Mouse (Mus musculus): ENCODE data around the gene Brat1. TPM values are rescaled to one million over a fixed set of nuclear protein-coding genes. Genes with fewer than 3 reads are reported as not detected.

Brat1 gene
- polyA plus RNA-seq, 1 experiment from 2014 or later = 8.0 TPM

DNA sequence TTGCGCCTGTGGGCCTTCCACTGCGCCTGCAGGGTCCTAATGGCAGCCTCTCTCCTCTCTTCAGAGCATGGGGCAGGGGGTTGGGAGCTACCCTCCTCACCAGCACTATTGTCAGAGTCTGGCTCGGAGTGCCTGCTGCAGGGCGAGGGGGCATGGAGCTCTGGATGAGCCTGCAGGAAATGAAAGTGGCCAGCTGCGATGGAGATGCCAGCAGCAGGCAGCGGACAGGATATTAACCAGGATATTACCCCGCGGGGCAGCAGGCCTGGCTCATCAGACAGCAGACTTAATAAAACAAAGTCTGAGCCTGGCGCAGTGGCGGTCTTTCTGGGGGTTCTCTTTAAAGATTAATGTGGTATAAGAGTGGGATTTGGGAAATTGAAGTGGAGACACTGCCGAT is 29.7 kb upstream of the Brat1 start:
- no peaks in the 10 kb centered on the region for H3K27me3 ChIP-seq
- no peak overlapping the region for H3K9ac ChIP-seq
- ATAC-seq (ENCODE audit: low read depth) (no peak), DNase-seq (no peak)
- H3K4me3 ChIP-seq (replicated peaks) = no peak overlapping the region
- H3K36me3 ChIP-seq = peaks cover 23% of the 10 kb centered on the region
- no peak overlapping the region for H3K27ac ChIP-seq
- no peak overlapping the region for H3K4me2 ChIP-seq
- 76% methylated on average over 11 of the region's 11 CpGs for WGBS (ENCODE audit: insufficient replicate concordance)
- H3K4me1 ChIP-seq (replicated peaks) = no peaks in the 10 kb centered on the region
- no peaks in the 10 kb centered on the region for H3K9me3 ChIP-seq (replicated peaks)

DNA sequence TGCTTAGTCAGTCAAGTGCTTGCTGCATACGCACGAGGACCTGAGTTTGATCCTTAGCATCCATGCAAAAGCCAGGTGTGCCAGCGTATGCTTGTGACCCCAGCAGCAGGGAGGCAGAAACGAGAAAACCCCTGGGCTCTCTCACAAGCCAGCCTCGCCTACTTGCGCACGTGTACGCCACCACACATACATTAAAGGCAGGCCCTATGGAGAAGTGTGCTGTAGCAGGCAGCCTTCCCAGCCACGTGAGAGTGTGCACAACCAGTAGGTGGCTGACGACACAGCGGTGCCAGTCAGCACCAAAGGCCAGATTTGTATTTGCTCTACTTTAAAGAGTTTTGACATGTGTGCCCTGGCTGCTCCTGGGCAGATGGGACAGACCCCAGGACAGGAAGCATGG is 29.2 kb upstream of the Brat1 start:
- no peak overlapping the region for H3K4me2 ChIP-seq
- WGBS (ENCODE audit: insufficient replicate concordance) = 73% methylated on average over 11 of the region's 11 CpGs
- DNase-seq = no peak

DNA sequence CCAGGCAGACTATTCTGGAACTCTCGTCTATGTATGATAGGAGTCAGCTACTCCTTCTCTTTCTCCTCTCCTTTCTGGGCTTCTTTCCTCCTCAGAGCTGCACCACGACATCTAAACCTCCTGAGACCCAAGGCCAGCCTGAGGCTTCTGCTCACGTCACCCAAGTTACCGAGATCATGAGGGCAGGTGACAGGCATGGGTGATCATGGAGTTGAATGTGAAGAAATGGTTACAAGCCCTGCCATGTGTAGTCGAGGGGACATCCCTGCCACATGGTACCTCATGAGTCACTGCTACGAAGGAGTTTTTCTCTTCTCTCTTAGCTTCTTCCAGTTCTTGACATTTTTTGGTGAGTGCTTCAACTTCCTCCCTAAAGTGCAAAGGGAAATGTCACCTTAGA is 27.7 kb upstream of the Brat1 start:
- DNase-seq = no peak
- WGBS (ENCODE audit: insufficient replicate concordance) = 65% methylated on average over 6 of the region's 6 CpGs
- Histone ChIP-seq H3K4me2 (no peak overlapping the region), H3K36me3 (peaks cover 16% of the 10 kb centered on the region), H3K4me1 (replicated peaks) (peaks cover 13% of the 10 kb centered on the region), H3K27ac (no peak overlapping the region), H3K9ac (no peak overlapping the region), H3K27me3 (no peaks in the 10 kb centered on the region), H3K4me3 (replicated peaks) (no peak overlapping the region), H3K9me3 (replicated peaks) (no peaks in the 10 kb centered on the region)
- no peak for ATAC-seq (ENCODE audit: low read depth)

More for the DNA sequence above, 29.2 kb upstream of the Brat1 start:
- Histone ChIP-seq H3K27me3 (no peaks in the 10 kb centered on the region), H3K4me1 (replicated peaks) (no peaks in the 10 kb centered on the region), H3K36me3 (peaks cover 19% of the 10 kb centered on the region), H3K9me3 (replicated peaks) (no peaks in the 10 kb centered on the region), H3K4me3 (replicated peaks) (no peak overlapping the region), H3K9ac (no peak overlapping the region), H3K27ac (no peak overlapping the region)
- no peak for ATAC-seq (ENCODE audit: low read depth)

DNA sequence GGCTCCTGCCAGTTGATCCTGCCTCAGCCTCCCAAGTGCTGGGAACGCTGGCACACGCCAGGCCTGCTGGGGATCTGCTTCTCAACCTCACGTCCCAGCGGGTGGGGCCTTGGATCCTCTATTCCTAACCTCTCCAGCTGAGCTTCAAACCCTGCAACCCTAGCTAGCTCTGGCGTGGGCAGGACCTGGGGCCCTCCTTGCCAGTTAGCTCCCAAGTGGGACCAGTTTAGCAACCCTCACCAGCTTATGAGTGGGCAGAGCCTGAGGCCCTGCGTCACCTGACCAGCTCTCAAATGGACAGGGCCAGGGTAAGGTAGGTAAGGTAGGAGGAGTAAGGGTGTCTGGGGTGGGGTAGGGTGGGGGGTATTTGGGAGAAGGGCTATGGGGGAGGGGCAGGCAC is 24.8 kb upstream of the Brat1 start:
- Histone ChIP-seq H3K36me3 (peaks cover 15% of the 10 kb centered on the region), H3K4me2 (no peak overlapping the region), H3K4me1 (replicated peaks) (peaks cover 21% of the 10 kb centered on the region), H3K27me3 (no peaks in the 10 kb centered on the region), H3K9me3 (replicated peaks) (no peaks in the 10 kb centered on the region), H3K27ac (no peak overlapping the region), H3K9ac (no peak overlapping the region), H3K4me3 (replicated peaks) (no peak overlapping the region)
- ATAC-seq (ENCODE audit: low read depth) (no peak), DNase-seq (no peak)
- WGBS (ENCODE audit: insufficient replicate concordance) = 74% methylated on average over 6 of the region's 6 CpGs

DNA sequence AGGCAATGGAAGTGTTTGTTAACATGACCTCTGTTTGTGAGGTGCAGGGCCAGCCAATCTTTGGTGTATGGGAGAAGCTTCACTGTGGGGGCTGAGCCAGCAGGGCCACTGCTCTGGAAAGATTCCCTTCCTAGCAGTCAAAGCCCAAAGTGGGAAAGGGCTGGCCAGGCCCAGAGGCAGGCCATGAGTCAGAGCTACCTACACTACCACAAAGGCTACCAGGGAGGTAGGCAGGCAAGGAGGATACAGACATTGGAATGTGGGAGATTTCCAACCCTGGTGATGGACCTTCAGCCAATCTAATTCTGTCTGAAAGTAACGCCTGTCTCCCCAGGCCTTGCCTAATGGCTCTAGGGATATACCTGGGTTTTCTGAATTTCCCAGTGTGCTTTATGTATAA is 23.9 kb upstream of the Brat1 start:
- H3K9me3 ChIP-seq (replicated peaks) = no peaks in the 10 kb centered on the region
- DNase-seq = no peak
- peaks cover 12% of the 10 kb centered on the region for H3K36me3 ChIP-seq
- H3K4me3 ChIP-seq (replicated peaks) = no peak overlapping the region
- ATAC-seq (ENCODE audit: low read depth) = no peak
- H3K27me3 ChIP-seq = no peaks in the 10 kb centered on the region
- peaks cover 21% of the 10 kb centered on the region for H3K4me1 ChIP-seq (replicated peaks)
- no peak overlapping the region for H3K9ac ChIP-seq
- WGBS (ENCODE audit: insufficient replicate concordance) = 81% methylated on average over 1 of the region's 1 CpGs
- no peak overlapping the region for H3K4me2 ChIP-seq
- H3K27ac ChIP-seq = no peak overlapping the region

DNA sequence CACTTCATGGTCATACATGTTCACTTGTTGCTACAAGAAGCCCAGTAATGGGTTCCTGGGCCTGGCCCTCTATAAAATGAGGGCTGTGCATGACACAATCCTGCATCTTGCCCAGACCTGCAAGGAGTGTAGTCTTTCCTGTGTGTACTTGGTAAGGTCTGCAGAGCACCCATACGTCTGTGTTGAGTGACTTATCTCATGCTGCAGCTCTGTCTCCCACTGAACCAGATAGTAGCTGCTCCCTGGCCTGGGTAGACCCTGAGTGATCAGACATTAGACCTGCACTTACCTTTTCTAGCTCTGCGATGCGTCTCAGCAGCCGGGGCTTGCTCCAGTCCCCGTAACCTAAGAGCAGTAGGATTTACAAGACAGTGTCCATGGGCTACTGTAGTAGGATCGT is 22.7 kb upstream of the Brat1 start:
- Histone ChIP-seq H3K9me3 (replicated peaks) (no peaks in the 10 kb centered on the region), H3K27me3 (no peaks in the 10 kb centered on the region), H3K4me2 (no peak overlapping the region), H3K36me3 (peaks cover 10% of the 10 kb centered on the region), H3K4me1 (replicated peaks) (peaks cover 21% of the 10 kb centered on the region), H3K9ac (no peak overlapping the region), H3K4me3 (replicated peaks) (no peak overlapping the region), H3K27ac (no peak overlapping the region)
- 41% methylated on average over 6 of the region's 6 CpGs for WGBS (ENCODE audit: insufficient replicate concordance)
- ATAC-seq (ENCODE audit: low read depth) (peak; percentile 86), DNase-seq (no peak)

DNA sequence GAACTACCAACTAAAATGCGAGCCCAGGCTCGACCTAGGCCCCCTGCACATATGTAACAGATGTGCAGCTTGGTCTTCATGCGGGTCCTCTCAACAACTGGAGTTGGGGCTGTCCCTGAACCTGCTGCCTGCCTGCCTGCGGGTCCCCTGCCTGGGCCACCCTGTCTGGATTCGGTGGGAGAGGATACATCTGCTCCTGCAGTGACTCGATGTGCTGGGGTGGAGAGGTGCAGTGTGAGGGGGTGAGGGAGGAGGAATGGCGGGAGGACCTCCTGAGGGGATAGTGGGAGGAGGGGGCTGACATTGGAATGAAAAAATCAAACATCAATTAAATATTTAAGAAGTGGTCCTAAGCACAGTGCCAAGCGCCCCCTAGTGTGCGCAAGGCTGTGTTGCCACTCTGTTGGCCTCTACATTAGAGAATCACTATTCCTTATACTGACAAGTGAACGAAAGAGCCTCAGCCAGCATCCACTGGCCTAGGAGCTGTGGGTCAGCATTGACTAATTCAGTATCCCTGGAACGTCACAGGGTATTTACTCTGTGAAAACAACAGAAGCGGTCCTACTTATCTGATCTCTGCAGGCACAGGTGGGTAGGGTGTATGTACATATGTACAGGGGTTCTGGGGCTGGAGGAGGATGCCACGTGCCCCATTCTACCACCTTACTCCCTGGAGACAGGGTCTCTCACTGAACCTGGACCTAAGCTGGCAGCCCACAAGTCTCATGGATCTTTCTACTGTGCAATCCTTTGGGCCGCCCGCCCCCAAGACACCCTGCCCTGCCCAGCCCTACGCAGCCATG is 20.3 kb upstream of the Brat1 start:
- Histone ChIP-seq H3K4me2 (no peak overlapping the region), H3K27ac (no peak overlapping the region), H3K9ac (no peak overlapping the region), H3K9me3 (replicated peaks) (no peaks in the 10 kb centered on the region), H3K36me3 (peaks cover 18% of the 10 kb centered on the region), H3K4me3 (replicated peaks) (no peak overlapping the region), H3K4me1 (replicated peaks) (peaks cover 21% of the 10 kb centered on the region), H3K27me3 (no peaks in the 10 kb centered on the region)
- WGBS (ENCODE audit: insufficient replicate concordance) = 58% methylated on average over 16 of the region's 16 CpGs
- ATAC-seq (ENCODE audit: low read depth) = no peak
- DNase-seq = no peak

DNA sequence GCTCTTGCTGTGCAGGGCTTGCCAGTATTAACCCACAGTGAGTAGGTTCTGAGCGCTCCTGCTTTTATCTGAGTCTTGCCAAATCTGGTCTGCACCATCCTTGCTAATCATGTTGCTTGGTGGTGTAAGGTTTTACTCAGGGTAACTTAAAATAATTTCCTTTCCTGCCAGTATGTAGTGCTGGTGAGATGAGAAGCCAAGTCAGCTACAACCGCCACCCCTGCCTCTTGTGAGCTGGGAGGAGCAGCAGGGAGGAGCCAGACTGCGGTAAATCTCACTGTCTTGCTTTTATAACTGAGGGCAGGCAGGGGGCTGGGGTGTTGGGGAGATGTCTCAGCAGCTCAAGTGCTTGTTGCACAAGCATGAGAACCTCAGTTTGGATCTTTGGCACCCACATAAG is 16.4 kb upstream of the Brat1 start:
- H3K27me3 ChIP-seq = no peaks in the 10 kb centered on the region
- H3K4me2 ChIP-seq = no peak overlapping the region
- WGBS (ENCODE audit: insufficient replicate concordance) = 61% methylated on average over 3 of the region's 3 CpGs
- no peak overlapping the region for H3K4me3 ChIP-seq (replicated peaks)
- no peak overlapping the region for H3K9ac ChIP-seq
- no peaks in the 10 kb centered on the region for H3K9me3 ChIP-seq (replicated peaks)
- H3K4me1 ChIP-seq (replicated peaks) = no peaks in the 10 kb centered on the region
- no peak overlapping the region for H3K27ac ChIP-seq
- no peak for DNase-seq
- H3K36me3 ChIP-seq = peaks cover 32% of the 10 kb centered on the region
- ATAC-seq (ENCODE audit: low read depth) = no peak

DNA sequence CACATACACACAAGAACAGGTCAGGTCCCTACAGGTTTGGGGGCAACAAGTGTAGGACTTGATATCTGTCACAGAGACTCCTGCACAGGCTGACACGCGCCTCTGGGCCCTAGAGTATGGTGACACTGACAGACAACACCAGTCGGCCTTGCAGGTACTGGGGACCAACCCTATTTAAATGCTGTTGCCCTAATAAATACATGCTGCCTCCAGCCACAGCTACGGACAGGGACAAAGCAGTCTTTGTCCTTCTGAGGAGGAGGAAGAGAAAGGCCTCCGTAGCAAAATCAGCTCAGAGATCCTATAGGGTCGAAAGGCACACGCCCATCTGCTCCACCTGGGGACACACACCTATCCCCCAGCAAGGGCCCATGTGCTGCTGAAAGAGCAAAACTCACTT is 8.8 kb upstream of the Brat1 start:
- H3K9me3 ChIP-seq (replicated peaks) = no peaks in the 10 kb centered on the region
- H3K4me3 ChIP-seq (replicated peaks) = no peak overlapping the region
- peaks cover 28% of the 10 kb centered on the region for H3K36me3 ChIP-seq
- DNase-seq (no peak), ATAC-seq (ENCODE audit: low read depth) (no peak)
- WGBS (ENCODE audit: insufficient replicate concordance) = 82% methylated on average over 7 of the region's 7 CpGs
- no peak overlapping the region for H3K4me2 ChIP-seq
- H3K4me1 ChIP-seq (replicated peaks) = peaks cover 11% of the 10 kb centered on the region
- H3K27ac ChIP-seq = no peak overlapping the region
- no peak overlapping the region for H3K9ac ChIP-seq
- no peaks in the 10 kb centered on the region; the same call in 1 of the 2 replicates for H3K27me3 ChIP-seq

DNA sequence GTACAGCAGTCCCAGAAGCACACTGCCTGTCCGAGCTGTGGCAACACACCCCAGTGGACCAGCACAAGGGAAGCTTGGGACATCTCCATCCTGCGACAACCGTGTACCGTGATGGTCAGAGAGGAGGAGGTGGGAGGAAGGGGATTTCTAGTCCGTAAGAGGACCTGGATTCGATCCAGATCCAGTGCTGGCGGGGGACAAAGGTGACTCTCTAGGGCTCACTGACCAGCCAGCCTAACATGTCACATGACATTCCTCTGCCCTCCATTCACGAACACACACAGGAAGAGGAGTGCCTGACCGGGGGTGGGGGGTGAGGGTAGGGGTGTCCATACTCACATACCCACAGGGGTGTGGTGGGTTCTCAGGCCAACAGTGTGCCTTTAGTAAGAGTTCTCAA is 5.0 kb upstream of the Brat1 start:
- Histone ChIP-seq H3K27ac (peak overlapping the region; percentile 34; the same call in 1 of the 2 replicates), H3K9ac (no peak overlapping the region), H3K27me3 (no peaks in the 10 kb centered on the region; the same call in 1 of the 2 replicates), H3K4me3 (replicated peaks) (no peak overlapping the region), H3K4me1 (replicated peaks) (peaks cover 45% of the 10 kb centered on the region), H3K9me3 (replicated peaks) (no peaks in the 10 kb centered on the region), H3K4me2 (0 out of 2 replicates have a peak overlapping the region, but pooled peaks have one; percentile 8), H3K36me3 (peaks cover 19% of the 10 kb centered on the region)
- 68% methylated on average over 9 of the region's 9 CpGs for WGBS (ENCODE audit: insufficient replicate concordance)
- no peak for DNase-seq
- ATAC-seq (ENCODE audit: low read depth) = no peak

DNA sequence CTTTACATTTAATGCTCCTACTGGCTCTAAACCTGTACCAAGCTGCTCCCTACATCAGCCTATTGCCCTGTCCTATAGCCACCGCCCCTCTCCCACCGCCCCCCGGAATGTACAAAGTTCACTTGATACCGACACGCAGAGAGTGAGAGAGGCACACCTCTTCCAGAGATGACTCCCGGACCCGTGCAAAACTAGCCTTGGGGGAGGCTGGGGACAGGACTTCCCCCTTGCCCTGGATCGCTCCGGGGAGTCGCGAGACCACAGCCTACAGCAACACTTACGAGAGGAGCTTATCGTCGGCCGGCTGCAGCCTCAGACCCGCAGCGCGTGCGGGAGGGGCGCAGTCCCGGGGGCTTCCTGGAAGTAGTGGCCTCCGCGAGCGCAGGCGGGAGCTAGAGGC is 3.1 kb upstream of the Brat1 start:
- no peak for DNase-seq
- Histone ChIP-seq H3K36me3 (peaks cover 10% of the 10 kb centered on the region), H3K27me3 (no peaks in the 10 kb centered on the region; the same call in 1 of the 2 replicates), H3K27ac (peak overlapping the region; percentile 88), H3K4me1 (replicated peaks) (peaks cover 62% of the 10 kb centered on the region), H3K9me3 (replicated peaks) (no peaks in the 10 kb centered on the region), H3K4me2 (peak overlapping the region; percentile 95), H3K9ac (peak overlapping the region; percentile 78), H3K4me3 (replicated peaks) (peak overlapping the region; percentile 74)
- ATAC-seq (ENCODE audit: low read depth) = no peak; the same call in none of the 2 replicates
- WGBS (ENCODE audit: insufficient replicate concordance) = under 1% methylated on average over 25 of the region's 25 CpGs

DNA sequence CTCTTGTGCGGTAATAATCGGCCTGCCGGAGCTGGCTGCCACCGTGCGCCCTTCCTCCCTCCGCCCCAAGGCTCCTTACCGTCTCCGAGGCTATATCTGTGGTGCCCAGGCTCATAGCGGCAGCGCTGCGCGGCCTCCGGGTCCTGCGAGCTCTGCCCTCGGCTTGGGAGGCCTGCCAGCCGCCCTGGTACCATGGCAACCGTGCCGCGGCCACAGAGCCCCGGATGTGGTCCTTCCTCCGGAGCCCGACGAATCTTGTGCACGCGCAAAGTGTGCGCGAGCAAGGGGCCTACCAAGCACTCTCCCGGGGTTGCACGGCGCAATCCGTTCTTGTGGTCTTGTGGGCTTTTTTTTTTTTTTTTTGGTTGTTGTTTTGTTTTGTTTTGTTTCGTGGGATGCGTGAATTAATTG is 2.7 kb upstream of the Brat1 start, which contains the start of gene Iqce:
Gene Iqce, minus strand, starts transcription at position 276 of the 411 bp plus-strand sequence.
- peak; percentile 82 for DNase-seq
- Histone ChIP-seq H3K9me3 (replicated peaks) (no peaks in the 10 kb centered on the region), H3K4me1 (replicated peaks) (peaks cover 66% of the 10 kb centered on the region), H3K4me2 (peak within 1 kb of the TSS; percentile 95), H3K36me3 (peaks cover 7% of the 10 kb centered on the region), H3K27ac (peak within 1 kb of the TSS; percentile 88), H3K27me3 (no peaks in the 10 kb centered on the region; the same call in 1 of the 2 replicates), H3K9ac (peak within 1 kb of the TSS; percentile 78), H3K4me3 (replicated peaks) (peak within 1 kb of the TSS; percentile 74)
- WGBS (ENCODE audit: insufficient replicate concordance) = under 1% methylated on average over 33 of the region's 33 CpGs
- peak; percentile 61 for ATAC-seq (ENCODE audit: low read depth)
